ENCODE assay signal across 8 mouse cellular contexts in the genomic region with DNA sequence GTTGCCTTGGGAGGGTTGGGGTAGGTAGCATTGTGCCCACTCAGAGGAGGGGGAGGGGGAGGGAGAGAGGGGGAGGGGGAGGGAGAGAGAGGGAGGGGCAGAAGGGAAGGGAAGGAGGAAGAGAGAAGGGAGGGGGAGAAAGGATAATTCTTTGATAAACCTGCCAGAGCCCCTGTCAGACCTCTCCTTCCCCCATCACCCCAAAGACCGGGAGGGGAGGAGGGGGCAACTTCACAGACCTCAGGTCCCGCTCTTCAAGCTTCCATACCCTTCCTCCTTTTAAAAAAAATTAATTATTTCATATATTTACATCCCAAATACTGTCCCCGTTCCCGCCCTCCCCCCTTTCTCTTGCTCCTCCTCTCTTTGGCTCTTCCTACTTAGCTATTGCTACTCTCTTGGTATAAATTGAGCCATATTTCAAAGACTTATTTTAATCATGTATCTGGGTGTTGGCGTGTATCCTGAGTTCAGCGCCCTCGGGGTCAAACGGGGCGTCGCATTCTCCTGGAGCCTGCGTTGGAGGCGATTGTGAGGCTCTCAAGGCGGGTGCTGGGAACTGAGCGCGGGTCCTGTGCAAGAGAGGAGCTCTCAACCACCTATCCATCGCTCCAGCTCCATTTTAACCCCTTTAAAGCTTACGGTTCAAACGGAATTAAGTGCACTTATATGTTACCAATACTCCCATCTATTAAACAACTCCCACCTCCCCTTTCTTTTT. TPM values are rescaled to one million over a fixed set of nuclear protein-coding genes. Genes with fewer than 3 reads are reported as not detected.
DNase-seq lines count a peak whose midpoint lies in the region; ATAC-seq lines count a peak whose summit lies in the region.

No protein-coding gene starts in this region.

- H3K9ac ChIP-seq in forebrain, embryonic 12.5 days: peak overlapping the region; percentile 54
- H3K9ac ChIP-seq in liver, embryonic 12.5 days: peak overlapping the region; percentile 63

- H3K36me3 ChIP-seq in forebrain, embryonic 12.5 days (replicated peaks): no peaks in the 10 kb centered on the region
- no peaks in the 10 kb centered on the region for H3K36me3 ChIP-seq in liver, embryonic 12.5 days

- ATAC-seq in forebrain, embryonic 12.5 days (ENCODE audit: low FRiP score): no peak; the same call in 1 of the 2 replicates
- no peak for ATAC-seq in liver, embryonic 12.5 days

- peak overlapping the region; percentile 52 for H3K4me3 ChIP-seq in forebrain, embryonic 12.5 days (replicated peaks)
- peak overlapping the region; percentile 64 for H3K4me3 ChIP-seq in liver, embryonic 12.5 days

- H3K9me3 ChIP-seq in forebrain, embryonic 12.5 days: no peaks in the 10 kb centered on the region
- H3K9me3 ChIP-seq in liver, embryonic 12.5 days (replicated peaks): no peaks in the 10 kb centered on the region

- H3K27ac ChIP-seq in forebrain, embryonic 12.5 days: peak overlapping the region; percentile 93
- H3K27ac ChIP-seq in liver, embryonic 12.5 days: peak overlapping the region; percentile 75

- no peaks in the 10 kb centered on the region for H3K27me3 ChIP-seq in forebrain, embryonic 12.5 days
- H3K27me3 ChIP-seq in liver, embryonic 12.5 days (replicated peaks): no peaks in the 10 kb centered on the region

- H3K4me1 ChIP-seq in forebrain, embryonic 12.5 days: peaks cover 8% of the 10 kb centered on the region; the same call in 1 of the 2 replicates
- peaks cover 24% of the 10 kb centered on the region for H3K4me1 ChIP-seq in liver, embryonic 12.5 days

- DNase-seq in cerebellum, adult 11 months: peak; percentile 22
- no peak for DNase-seq in cerebellum, postnatal 25 days
- DNase-seq in 3134 (ENCODE audit: extremely low read depth, insufficient read length, low spot score): peak; percentile 30
- DNase-seq in embryo, embryonic 9.5 days (ENCODE audit: extremely low spot score): no peak
- no peak for DNase-seq in embryo, embryonic 11 days
- no peak for DNase-seq in urinary bladder, adult 2 months (ENCODE audit: low spot score)

- 76% methylated on average over 18 of the region's 18 CpGs for WGBS in forebrain, embryonic 12.5 days
- 69% methylated on average over 18 of the region's 18 CpGs for WGBS in liver, embryonic 12.5 days (ENCODE audit: insufficient replicate concordance)

- H3K4me2 ChIP-seq in forebrain, embryonic 12.5 days: peak overlapping the region; percentile 53
- peak overlapping the region; percentile 75 for H3K4me2 ChIP-seq in liver, embryonic 12.5 days

RNA-seq across cellular contexts. Expression of a gene that starts 34.8 kb away (rescaled TPM):
- polyA plus RNA-seq in forebrain, embryonic 12.5 days (2016; fragmentation: Nextera tagmentation; extraction: Ambion mirVana): 5.6 and 6.2 TPM in 2 replicates
- polyA plus RNA-seq in liver, embryonic 12.5 days (2016; fragmentation: Nextera tagmentation; extraction: Ambion mirVana): 17.9 and 18.6 TPM in 2 replicates
- 35.2 and 36.0 TPM in 2 replicates for polyA plus RNA-seq in urinary bladder, adult 2 months (2012; rRNA removed)

RNA-seq across cellular contexts. Expression of a gene that starts 45.5 kb away (rescaled TPM):
- 1,906 and 2,082 TPM in 2 replicates for polyA plus RNA-seq in forebrain, embryonic 12.5 days (2016; fragmentation: Nextera tagmentation; extraction: Ambion mirVana)
- 682 and 741 TPM in 2 replicates for polyA plus RNA-seq in liver, embryonic 12.5 days (2016; fragmentation: Nextera tagmentation; extraction: Ambion mirVana)
- polyA plus RNA-seq in urinary bladder, adult 2 months (2012; rRNA removed): 230 and 291 TPM in 2 replicates

RNA-seq across cellular contexts. Expression of a gene that starts 45.6 kb away (rescaled TPM):
- polyA plus RNA-seq in forebrain, embryonic 12.5 days (2016; fragmentation: Nextera tagmentation; extraction: Ambion mirVana): 71.6 and 73.8 TPM in 2 replicates
- 32.5 and 37.1 TPM in 2 replicates for polyA plus RNA-seq in liver, embryonic 12.5 days (2016; fragmentation: Nextera tagmentation; extraction: Ambion mirVana)
- 16.9 and 21.6 TPM in 2 replicates for polyA plus RNA-seq in urinary bladder, adult 2 months (2012; rRNA removed)

Comparison
In these comparisons a context has a peak if more than half of its experiments do, and no peak if none do; other contexts are left out.
1. DNase-seq: peak in cerebellum, adult 11 months (single experiment) and 3134 (single experiment); none in cerebellum, postnatal 25 days (0 of 2), embryo, embryonic 9.5 days (single experiment), embryo, embryonic 11 days (single experiment) and urinary bladder, adult 2 months (single experiment).